Mouse (Mus musculus) CH12.LX (cell line): Measurements from ENCODE around the gene Dnajc16.

Experiments used
- EP300 ChIP-seq: IDR thresholded peaks from 2 replicates; pipeline ENCODE4 v1.6.1; 2011; ENCODE audit warnings: low read length, improper control_type of control experiment
- MAFK ChIP-seq: IDR thresholded peaks from 2 replicates; pipeline ENCODE4 v1.6.1; 2011; ENCODE audit warnings: low read length, improper control_type of control experiment; ENCODE audit not compliant: insufficient replicate concordance
- POLR2A ChIP-seq: IDR thresholded peaks from 2 replicates; pipeline ENCODE4 v1.6.1; 2011; ENCODE audit warnings: low read depth, mild to moderate bottlenecking, improper control_type of control experiment, low read length

GRCm38 (mm10) chr4:141757124-141757523, 33.6 kb downstream of the Dnajc16 start:
- no peak for TF ChIP-seq EP300
- no peak for TF ChIP-seq POLR2A
- TF ChIP-seq MAFK = no peak
